Mouse (Mus musculus) heart, postnatal 4 days (tissue): ENCODE data around the gene Mapkapk3. TPM values are rescaled to one million over a fixed set of nuclear protein-coding genes. Genes with fewer than 3 reads are reported as not detected.
A peak's percentile ranks its signal among the peaks of the same experiment; 100 is the strongest.

Source experiments
- DNase-seq: peaks from one replicate; pipeline ENCODE4 v3.0.0; 2021
- total RNA-seq, 2 experiments: library from RNA; stranded (reverse); gene quantifications; 2 replicates each; pipeline ENCODE4 v1.2.3; 2021

Gene Mapkapk3
- total RNA-seq, 2 experiments from 2014 or later: 18.3 to 18.9 TPM

DNA sequence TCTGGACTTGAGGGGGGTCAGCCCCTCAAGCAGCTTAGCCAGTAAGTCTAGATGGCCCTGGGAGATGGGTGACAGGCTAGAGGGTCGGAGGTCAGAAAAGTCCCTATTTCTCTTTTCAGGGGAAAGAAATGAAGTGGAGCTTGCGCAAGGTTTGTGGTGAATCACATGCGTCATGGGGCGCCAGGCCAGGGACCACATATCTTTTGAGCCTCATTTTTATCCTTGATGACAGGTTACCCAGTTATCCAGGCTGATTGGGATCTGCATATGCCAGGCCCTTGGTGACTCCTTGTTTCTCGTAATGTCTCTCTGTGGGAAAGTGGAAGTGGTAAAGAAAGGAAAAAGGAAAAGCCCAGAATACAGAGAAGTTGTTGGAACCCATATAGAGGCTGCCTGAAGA lies 25.8 kb downstream of the Mapkapk3 start:
- no peak for DNase-seq

- DNase-seq: no peak
These were observed 27.3 kb downstream of the Mapkapk3 start for GRCm38 (mm10) chr9:107262375-107262774.

DNA sequence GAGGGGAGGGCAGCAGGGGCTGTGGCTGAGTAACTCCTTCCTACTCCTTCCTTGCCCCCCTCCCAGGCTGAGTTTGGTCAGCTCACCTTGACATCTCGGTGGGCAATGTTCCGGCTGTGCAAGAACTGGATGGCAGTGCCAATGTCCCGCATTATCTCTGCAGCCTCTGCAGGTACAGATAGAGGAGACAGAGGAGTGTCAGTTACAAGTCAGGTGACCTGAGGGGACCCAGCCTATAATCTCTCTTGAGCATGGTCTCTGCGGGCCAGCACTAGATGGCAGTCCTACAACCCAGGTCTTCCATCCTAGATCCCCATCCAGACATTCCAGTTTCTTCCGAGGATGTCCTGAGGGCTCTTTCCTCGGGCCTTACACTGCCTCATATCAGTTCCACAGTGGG lies 27.9 kb downstream of the Mapkapk3 start:
- no peak for DNase-seq

- no peak for DNase-seq
These were observed 28.8 kb downstream of the Mapkapk3 start for GRCm38 (mm10) chr9:107260836-107261235.

DNA sequence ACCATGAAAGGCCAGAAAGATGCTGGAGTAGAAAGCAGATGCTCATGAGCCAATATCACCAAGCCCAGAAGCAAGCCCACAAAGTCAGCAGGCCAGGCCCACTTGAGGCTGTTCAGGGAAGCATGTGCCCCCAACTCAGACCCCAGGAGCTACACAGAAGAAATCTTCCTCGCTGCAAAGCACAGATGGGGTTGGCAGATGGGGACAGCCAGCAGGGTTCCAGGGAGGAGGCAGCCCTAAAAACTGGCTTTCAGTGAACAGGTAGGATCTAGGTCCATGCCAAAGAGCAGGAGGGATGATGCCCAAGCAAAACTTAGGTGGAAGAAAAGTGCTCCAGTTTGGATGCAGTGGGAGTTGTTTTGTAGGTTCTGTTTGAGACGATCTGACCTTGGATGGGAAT lies 29.2 kb downstream of the Mapkapk3 start:
- no peak for DNase-seq

DNA sequence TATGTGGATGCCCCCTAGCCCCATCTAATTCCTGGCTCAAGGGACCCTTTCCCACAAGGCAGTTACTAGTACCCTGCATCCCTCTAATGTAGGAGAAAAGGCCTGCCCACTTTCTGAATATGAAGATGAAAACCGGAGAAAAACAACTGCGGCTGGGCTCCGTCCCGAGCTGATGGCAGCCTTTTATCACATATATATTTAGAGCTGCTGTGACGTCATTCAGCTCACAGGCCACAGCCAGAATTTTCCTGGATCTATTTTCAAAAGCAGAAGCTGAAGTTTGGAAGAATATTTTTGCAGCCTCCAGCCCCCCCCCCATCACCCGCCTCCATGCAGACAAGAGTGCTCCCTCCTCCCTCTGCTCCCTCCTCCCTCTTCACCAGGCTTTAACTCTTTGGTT lies 30.1 kb downstream of the Mapkapk3 start:
- DNase-seq: peak; percentile 47

DNA sequence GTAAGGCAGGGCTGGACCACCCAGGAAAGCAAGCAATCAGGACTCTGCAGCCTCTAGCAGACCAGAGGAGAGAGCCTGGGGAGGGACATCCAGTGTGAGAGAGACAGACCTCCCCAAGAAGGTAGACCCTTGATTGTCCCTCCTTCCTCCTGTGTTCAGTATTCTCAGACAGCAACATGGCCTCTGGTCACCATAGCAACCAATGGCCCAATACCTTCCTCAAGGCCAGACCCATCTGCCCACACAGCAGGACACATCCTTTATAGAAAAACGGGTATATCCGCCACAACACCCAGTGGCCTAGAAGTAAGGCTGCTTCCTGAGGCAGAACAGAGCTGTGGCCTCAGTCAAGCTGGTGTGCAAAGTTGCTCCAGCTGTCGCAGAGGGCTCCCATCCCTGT lies 34.1 kb downstream of the Mapkapk3 start:
- DNase-seq: no peak

DNA sequence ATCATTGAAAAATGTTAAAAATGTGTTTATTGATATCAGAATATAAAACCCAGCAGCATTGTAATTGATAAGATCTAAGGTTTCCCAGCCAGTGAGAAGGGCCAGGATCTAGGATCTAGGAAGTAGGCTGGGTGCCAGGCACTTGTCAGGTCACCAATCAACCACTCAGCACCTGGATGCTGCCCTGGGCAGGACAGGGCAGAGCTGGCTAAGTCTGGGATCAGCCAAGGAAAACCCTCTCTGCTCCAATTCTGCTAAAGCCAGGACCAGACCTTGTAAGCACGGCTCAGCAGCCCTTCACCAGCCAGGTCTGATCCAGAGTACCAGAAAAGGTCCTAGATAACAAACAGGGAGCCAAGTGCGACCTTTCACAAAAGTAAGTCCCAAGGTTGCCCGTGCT lies 34.8 kb downstream of the Mapkapk3 start:
- peak; percentile 23 for DNase-seq

DNA sequence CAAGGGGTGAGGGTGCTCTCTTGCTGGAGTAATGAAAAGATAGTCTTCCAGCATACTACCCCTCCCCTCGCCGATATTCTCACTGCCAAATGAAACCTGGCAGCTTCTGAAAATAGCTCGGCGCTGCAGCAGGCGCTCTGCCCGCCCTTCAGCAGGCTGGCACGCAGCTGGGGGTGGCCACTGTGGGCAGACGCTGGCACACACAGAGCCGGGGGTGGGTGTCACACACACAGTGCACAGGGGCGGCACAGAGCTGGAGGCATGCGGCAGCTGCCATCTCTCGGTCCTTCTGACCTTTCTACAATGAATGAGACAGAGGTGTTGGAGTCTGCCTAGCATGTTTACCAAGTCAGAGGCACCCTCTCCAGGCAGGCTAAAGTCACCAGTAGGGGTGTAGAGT lies 35.2 kb downstream of the Mapkapk3 start:
- peak; percentile 81 for DNase-seq

GRCm38 (mm10) chr9:107252164-107252563 lies 37.5 kb downstream of the Mapkapk3 start:
- DNase-seq: peak; percentile 64

- DNase-seq: no peak
These were observed 39.0 kb downstream of the Mapkapk3 start for GRCm38 (mm10) chr9:107250416-107251337.

DNA sequence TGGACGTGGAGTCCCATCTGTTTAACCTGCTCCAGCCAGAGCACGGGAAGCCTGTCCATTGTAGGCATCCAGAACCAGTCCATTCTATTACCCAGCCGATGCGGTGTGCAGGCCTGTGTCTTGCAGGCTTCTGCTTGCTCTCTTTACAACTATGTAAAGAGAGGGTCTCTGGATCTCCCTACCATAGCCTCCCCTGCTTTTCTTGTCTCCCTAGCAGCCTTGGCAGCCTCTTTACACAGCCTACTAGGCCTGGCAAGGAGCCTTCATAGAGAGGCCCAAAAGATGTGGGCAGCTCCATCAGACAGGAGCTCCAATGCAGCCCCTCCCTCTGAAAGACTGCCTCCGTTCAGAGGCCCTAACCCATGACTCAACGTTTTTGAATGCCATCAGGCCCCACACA lies 40.5 kb downstream of the Mapkapk3 start:
- no peak for DNase-seq

DNA sequence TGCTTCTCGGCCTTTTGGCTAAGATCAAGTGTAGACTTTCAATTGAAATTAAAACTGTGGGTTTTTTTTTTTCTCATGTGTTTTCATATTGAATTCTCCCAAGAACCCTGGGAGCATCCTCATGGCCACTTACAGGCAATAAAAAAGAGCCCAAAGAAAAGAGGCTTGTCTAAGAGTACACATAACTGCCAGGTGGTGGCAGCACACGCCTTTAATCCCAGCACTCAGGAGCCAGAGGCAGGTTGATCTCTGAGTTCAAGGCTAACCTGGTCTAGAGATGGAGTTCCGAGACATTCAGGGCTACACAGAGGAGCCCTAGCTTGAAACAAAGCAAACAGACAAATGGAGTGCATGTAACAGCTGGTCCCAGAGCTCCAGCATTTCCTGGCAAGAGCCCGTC lies 43.5 kb downstream of the Mapkapk3 start:
- no peak for DNase-seq

- DNase-seq: no peak
These were observed 44.4 kb downstream of the Mapkapk3 start for GRCm38 (mm10) chr9:107245311-107245710.

DNA sequence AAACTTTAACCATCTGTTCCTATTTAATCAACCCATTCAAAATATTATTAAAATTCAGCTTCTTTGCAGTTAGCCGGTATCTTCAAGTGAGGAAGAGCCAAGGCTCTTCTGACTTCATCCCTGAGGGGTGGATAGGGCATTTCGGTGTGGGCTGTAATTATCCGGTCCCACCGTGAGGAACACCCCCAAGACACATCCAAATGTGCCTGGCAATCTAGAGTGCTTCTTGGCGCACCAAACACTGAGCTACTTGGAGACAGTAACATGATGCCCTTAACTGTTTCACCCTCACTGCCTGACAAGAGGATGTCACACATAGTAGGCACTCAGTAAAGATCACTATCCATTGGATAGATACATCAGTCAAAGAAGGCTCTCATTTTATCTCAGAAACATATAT lies 53.5 kb downstream of the Mapkapk3 start:
- no peak for DNase-seq

- DNase-seq: no peak
These were observed 54.4 kb downstream of the Mapkapk3 start for GRCm38 (mm10) chr9:107235261-107235660.

GRCm38 (mm10) chr9:107232140-107232539 lies 57.5 kb downstream of the Mapkapk3 start:
- no peak for DNase-seq

GRCm38 (mm10) chr9:107231539-107232139 lies 58.0 kb downstream of the Mapkapk3 start, which contains the start of gene Dock3:
Dock3 (minus strand) TSS chr9:107231909.
- DNase-seq: peak; percentile 65

- DNase-seq: peak; percentile 31
These were observed 58.6 kb downstream of the Mapkapk3 start for GRCm38 (mm10) chr9:107230991-107231538.

GRCm38 (mm10) chr9:107224597-107224996 lies 65.1 kb downstream of the Mapkapk3 start:
- DNase-seq: no peak
